Mouse (Mus musculus): Measurements from ENCODE around the gene H2-D1. TPM values are rescaled to one million over a fixed set of nuclear protein-coding genes. Genes with fewer than 3 reads are reported as not detected.
A peak's percentile ranks its signal among the peaks of the same experiment; 100 is the strongest.

H2-D1 gene
- total and polyA plus RNA-seq, 3 experiments: 60.1 to 97.9 TPM; not detected in 1

GRCm38 (mm10) chr17:35261651-35262050, 879 bp upstream of the H2-D1 start:
- Histone ChIP-seq H3K4me3 (ENCODE audit: control insufficient read depth in 1 of 2, insufficient read depth in 1 of 2, low read depth in 2 of 2, low read length in 2 of 2) (no peak overlapping the region), H3K27me3 (ENCODE audit: control insufficient read depth in 1 of 2, insufficient read depth in 2 of 2, low read length in 2 of 2) (no peaks in the 10 kb centered on the region), H3K9me3 (replicated peaks; ENCODE audit: insufficient read depth, low read length) (no peaks in the 10 kb centered on the region), H3K79me2 (ENCODE audit: control insufficient read depth, insufficient read depth, low read length, poor library complexity) (peaks cover 3% of the 10 kb centered on the region; the same call in 1 of the 2 replicates), H3K9ac (ENCODE audit: control insufficient read depth, low read depth, low read length, poor library complexity, severe bottlenecking) (no peak overlapping the region), H3K36me3 (ENCODE audit: control insufficient read depth in 1 of 2, insufficient read depth in 2 of 2, low read length in 2 of 2) (peaks cover 0 to 8% of the 10 kb centered on the region in 2 experiments; a peak in 1 of 4 replicates), H3K27ac (ENCODE audit: control insufficient read depth, low read depth, low read length) (no peak overlapping the region), H3K4me1 (ENCODE audit: control insufficient read depth in 1 of 2, insufficient read depth in 2 of 2, low read length in 2 of 2) (peaks cover 7 to 19% of the 10 kb centered on the region in 2 experiments)
- TF ChIP-seq TCF12 (IDR thresholded peaks at IDR 0.05; ENCODE audit: low read depth, low read length) (no peak), RAD21 (IDR thresholded peaks at IDR 0.05; ENCODE audit: low read depth, low read length) (no peak), KAT2A (conservative IDR thresholded peaks at IDR 0.05; ENCODE audit: low read depth, low read length) (no peak), EP300 (IDR thresholded peaks at IDR 0.05; ENCODE audit: low read depth in 1 of 2, low read length in 2 of 2) (no peak), HCFC1 (IDR thresholded peaks at IDR 0.05; ENCODE audit: low read depth, low read length) (no peak), MAFK (IDR thresholded peaks at IDR 0.05; ENCODE audit: borderline replicate concordance, low read depth, low read length) (no peak), UBTF (IDR thresholded peaks at IDR 0.05; ENCODE audit: borderline replicate concordance, insufficient read depth, low read depth, low read length) (no peak), POLR2AphosphoS2 (IDR thresholded peaks at IDR 0.05; ENCODE audit: low read length) (no peak), ZMIZ1 (IDR thresholded peaks at IDR 0.05; ENCODE audit: low read depth, low read length) (no peak), MYC (IDR thresholded peaks at IDR 0.05; ENCODE audit: low read depth, low read length) (no peak), ETS1 (IDR thresholded peaks at IDR 0.05; ENCODE audit: low read depth, low read length) (no peak), MEF2A (IDR thresholded peaks at IDR 0.05; ENCODE audit: extremely low read depth, insufficient replicate concordance, low read depth, low read length, poor library complexity, severe bottlenecking) (no peak), NRF1 (IDR thresholded peaks at IDR 0.05; ENCODE audit: insufficient read depth, low read depth, low read length, poor library complexity, severe bottlenecking) (no peak), ZC3H11A (IDR thresholded peaks at IDR 0.05; ENCODE audit: low read depth, low read length) (no peak)
- no peak for DNase-seq (ENCODE audit: low read depth, low spot score)

- H3K9ac ChIP-seq (ENCODE audit: control insufficient read depth, low read depth, low read length, poor library complexity, severe bottlenecking): peak overlapping the region; percentile 79
- peak overlapping the region; percentile 70 to 73 for H3K4me3 ChIP-seq (ENCODE audit: control insufficient read depth in 1 of 2, insufficient read depth in 1 of 2, low read depth in 2 of 2, low read length in 2 of 2)
- no peak overlapping the region for H3K27ac ChIP-seq (ENCODE audit: control insufficient read depth, low read depth, low read length)
- H3K27me3 ChIP-seq (ENCODE audit: control insufficient read depth in 1 of 2, insufficient read depth in 2 of 2, low read length in 2 of 2): no peaks in the 10 kb centered on the region
- DNase-seq (ENCODE audit: low read depth, low spot score): peak; percentile 52
- peaks cover 3% of the 10 kb centered on the region; the same call in 1 of the 2 replicates for H3K79me2 ChIP-seq (ENCODE audit: control insufficient read depth, insufficient read depth, low read length, poor library complexity)
- H3K4me1 ChIP-seq (ENCODE audit: control insufficient read depth in 1 of 2, insufficient read depth in 2 of 2, low read length in 2 of 2): peaks cover 7 to 15% of the 10 kb centered on the region in 2 experiments
- H3K9me3 ChIP-seq (replicated peaks; ENCODE audit: insufficient read depth, low read length): no peaks in the 10 kb centered on the region
- no peak for TF ChIP-seq MEF2A (IDR thresholded peaks at IDR 0.05; ENCODE audit: extremely low read depth, insufficient replicate concordance, low read depth, low read length, poor library complexity, severe bottlenecking)
- no peak for TF ChIP-seq USF2 (IDR thresholded peaks at IDR 0.05; ENCODE audit: borderline replicate concordance in 1 of 2, insufficient read depth in 1 of 2, low read depth in 1 of 2, low read length in 2 of 2)
- no peak for TF ChIP-seq POLR2A (IDR thresholded peaks at IDR 0.05; ENCODE audit: control insufficient read depth in 1 of 2, insufficient read depth in 1 of 2, low read depth in 1 of 2, low read length in 2 of 2, poor library complexity in 1 of 2)
- peaks cover 0 to 8% of the 10 kb centered on the region in 2 experiments; a peak in 1 of 4 replicates for H3K36me3 ChIP-seq (ENCODE audit: control insufficient read depth in 1 of 2, insufficient read depth in 2 of 2, low read length in 2 of 2)
These were observed 973 bp downstream of the H2-D1 start for GRCm38 (mm10) chr17:35263523-35263883.
